Mouse (Mus musculus): ENCODE results near the gene Tbcd. TPM values are rescaled to one million over a fixed set of nuclear protein-coding genes. Genes with fewer than 3 reads are reported as not detected.

Tbcd gene
- polyA plus RNA-seq (2016; fragmentation: Nextera tagmentation; extraction: Ambion mirVana): 35.3 and 36.7 TPM in 2 replicates

DNA sequence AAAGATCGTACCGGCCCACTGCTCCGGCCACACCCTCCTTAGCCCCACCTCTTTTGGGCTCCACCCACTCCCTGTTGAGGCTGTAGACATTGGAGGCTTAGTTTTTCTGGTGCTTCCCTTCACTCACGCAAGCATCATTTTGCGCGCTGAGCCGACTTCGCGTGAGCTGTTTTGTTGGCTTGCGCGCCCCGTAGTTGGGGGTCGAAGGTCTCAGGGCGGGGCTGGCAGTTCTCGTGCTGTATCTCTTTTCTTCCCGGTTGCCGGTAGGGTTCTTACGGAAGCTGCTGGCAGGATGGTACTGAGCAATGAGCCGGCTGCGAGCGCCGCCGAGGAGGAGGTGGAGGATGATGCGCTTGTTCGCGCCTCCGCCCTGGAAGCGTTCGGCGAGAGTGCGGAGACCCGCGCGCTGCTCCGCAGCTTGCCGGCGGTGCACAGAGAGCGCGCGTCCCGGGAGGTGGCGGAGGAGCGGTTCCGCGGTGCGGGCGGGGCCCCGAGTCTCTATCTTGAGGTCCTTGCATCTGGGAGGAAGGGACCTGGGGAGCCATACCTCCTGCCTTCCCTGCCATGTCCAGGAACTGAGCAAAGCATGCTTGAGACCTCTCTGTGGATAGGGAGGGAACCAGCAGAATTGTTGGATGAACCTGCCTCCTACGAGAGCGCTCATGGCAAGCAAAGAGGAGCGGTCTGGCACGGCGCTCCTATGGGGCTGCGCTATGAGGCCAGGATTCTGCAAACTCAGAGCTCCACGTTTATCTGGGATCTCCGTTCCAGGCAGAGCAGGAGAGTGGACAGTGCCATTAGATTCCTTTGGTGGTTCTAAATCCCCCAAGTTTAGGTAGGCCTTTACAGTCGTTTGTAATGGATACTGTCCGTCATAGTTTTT is at the start of gene Tbcd:
Gene Tbcd, plus strand, starts transcription at position 197 of the 883 bp plus-strand sequence.
- H3K27me3 ChIP-seq (ENCODE audit: insufficient read depth, poor library complexity, severe bottlenecking): no peaks in the 10 kb centered on the region
- peak; percentile 96 for DNase-seq (ENCODE audit: low spot score)
- H3K4me1 ChIP-seq: peaks cover 10% of the 10 kb centered on the region; the same call in 1 of the 2 replicates
- no peaks in the 10 kb centered on the region for H3K9me3 ChIP-seq
- H3K4me3 ChIP-seq: peak within 1 kb of the TSS; percentile 95
- H3K36me3 ChIP-seq: peaks cover 3% of the 10 kb centered on the region; the same call in 1 of the 2 replicates
- peak within 1 kb of the TSS; percentile 86 for H3K27ac ChIP-seq
- under 1% methylated on average over 58 of the region's 58 CpGs for WGBS

DNA sequence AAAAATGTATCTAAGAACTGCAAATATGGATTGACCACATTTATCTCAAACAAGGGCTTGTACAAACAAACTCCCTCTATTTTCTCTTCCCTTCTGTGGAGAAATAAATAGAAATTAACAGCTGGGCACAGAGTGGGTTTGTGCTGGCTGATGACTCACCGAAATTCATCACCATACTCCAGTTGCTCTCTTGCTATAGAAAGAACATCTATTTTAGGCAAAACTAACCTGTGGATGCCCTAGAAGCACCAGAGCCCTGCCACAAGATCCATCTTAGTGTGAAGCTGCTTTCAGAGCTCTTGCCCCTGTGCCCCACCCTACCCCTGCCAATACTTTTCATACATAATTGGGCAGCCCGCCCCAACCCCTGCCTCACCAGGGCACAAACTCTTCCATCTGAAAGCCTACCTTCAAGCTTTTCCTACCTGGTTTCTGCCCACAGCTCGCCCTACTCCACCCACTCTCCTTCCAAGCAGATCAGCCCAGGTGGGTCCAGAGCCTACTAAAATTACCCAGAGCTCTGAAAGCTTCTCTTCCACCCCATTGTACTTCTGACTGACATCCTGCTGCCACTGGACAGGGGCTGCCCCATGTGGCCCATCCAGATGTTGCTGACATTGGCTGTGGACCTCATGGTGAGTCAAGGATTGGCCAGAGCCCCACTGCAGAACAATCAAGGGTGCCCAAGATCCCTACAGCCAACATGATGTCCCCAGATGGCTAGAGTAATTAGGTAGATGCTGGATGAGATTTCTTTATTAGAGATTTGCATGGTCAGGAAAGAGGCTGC is 44.2 kb upstream of the Tbcd start:
- Histone ChIP-seq H3K27ac (no peak overlapping the region), H3K36me3 (no peaks in the 10 kb centered on the region), H3K4me1 (no peaks in the 10 kb centered on the region), H3K9me3 (no peaks in the 10 kb centered on the region), H3K27me3 (ENCODE audit: insufficient read depth, poor library complexity, severe bottlenecking) (no peaks in the 10 kb centered on the region), H3K4me3 (no peak overlapping the region)
- no peak for DNase-seq (ENCODE audit: low spot score)
- 71% methylated on average over 3 of the region's 3 CpGs for WGBS

DNA sequence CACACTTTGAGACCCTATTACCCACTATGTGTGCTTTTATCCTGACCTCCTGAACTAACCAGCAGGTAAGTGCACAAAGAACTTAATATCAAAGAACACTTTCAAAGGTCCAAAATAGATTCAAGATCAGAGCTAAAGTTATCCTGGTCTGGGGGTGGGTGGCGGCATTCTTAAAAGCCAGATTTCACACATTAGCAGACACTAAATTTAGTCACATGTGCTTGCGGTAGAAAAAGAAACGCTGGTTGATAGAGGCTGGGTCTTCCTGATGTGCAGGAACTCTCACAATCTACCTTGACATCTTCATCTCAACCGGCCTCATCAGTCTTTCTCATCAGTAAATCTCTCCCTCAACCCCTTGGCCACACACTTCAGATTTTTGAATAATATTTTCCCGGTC is 37.0 kb upstream of the Tbcd start:
- Histone ChIP-seq H3K9me3 (no peaks in the 10 kb centered on the region), H3K27ac (no peak overlapping the region), H3K36me3 (no peaks in the 10 kb centered on the region), H3K4me3 (no peak overlapping the region), H3K4me1 (no peaks in the 10 kb centered on the region), H3K27me3 (ENCODE audit: insufficient read depth, poor library complexity, severe bottlenecking) (no peaks in the 10 kb centered on the region)
- DNase-seq (ENCODE audit: low spot score): no peak
- WGBS: 71% methylated on average over 5 of the region's 5 CpGs

- Histone ChIP-seq H3K9me3 (no peaks in the 10 kb centered on the region), H3K4me1 (no peaks in the 10 kb centered on the region), H3K27ac (no peak overlapping the region), H3K27me3 (ENCODE audit: insufficient read depth, poor library complexity, severe bottlenecking) (no peaks in the 10 kb centered on the region), H3K36me3 (no peaks in the 10 kb centered on the region), H3K4me3 (no peak overlapping the region)
- 74% methylated on average over 5 of the region's 5 CpGs for WGBS
- DNase-seq (ENCODE audit: low spot score): no peak
Measured at GRCm38 (mm10) chr11:121415351-121415750, 36.4 kb upstream of the Tbcd start.

GRCm38 (mm10) chr11:121417971-121418370 is 33.8 kb upstream of the Tbcd start:
- Histone ChIP-seq H3K9me3 (no peaks in the 10 kb centered on the region), H3K27ac (no peak overlapping the region), H3K36me3 (no peaks in the 10 kb centered on the region), H3K27me3 (ENCODE audit: insufficient read depth, poor library complexity, severe bottlenecking) (no peaks in the 10 kb centered on the region), H3K4me3 (no peak overlapping the region), H3K4me1 (0 out of 2 replicates have a peak, but pooled peaks cover 9% of the 10 kb centered on the region)
- no peak for DNase-seq (ENCODE audit: low spot score)
- WGBS: 79% methylated on average over 5 of the region's 5 CpGs

- Histone ChIP-seq H3K27ac (no peak overlapping the region), H3K27me3 (ENCODE audit: insufficient read depth, poor library complexity, severe bottlenecking) (no peaks in the 10 kb centered on the region), H3K4me1 (0 out of 2 replicates have a peak, but pooled peaks cover 9% of the 10 kb centered on the region), H3K9me3 (no peaks in the 10 kb centered on the region), H3K4me3 (no peak overlapping the region), H3K36me3 (no peaks in the 10 kb centered on the region)
- no peak for DNase-seq (ENCODE audit: low spot score)
- 67% methylated on average over 2 of the region's 2 CpGs for WGBS
Measured at GRCm38 (mm10) chr11:121418932-121419331, 32.8 kb upstream of the Tbcd start.

DNA sequence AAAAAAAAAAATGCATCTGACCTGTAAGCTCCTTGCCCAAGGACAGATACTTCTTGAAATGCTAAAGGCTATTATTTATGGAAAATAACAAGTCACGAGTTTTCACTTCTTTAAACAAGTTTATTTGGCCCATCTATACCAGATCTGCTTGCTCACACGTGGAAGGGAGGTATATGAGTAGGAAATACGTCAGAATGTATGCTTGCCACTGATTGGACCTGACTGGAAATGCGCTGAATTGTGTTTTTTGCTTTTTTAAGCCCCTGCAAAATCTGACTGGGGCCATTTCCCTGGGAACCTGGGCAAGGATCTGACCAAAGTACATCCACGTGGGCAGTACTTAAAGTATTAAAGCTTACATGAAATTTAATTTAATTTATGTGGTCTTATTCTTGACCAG is 31.4 kb upstream of the Tbcd start:
- no peak for DNase-seq (ENCODE audit: low spot score)
- Histone ChIP-seq H3K4me3 (peak overlapping the region; percentile 81), H3K36me3 (no peaks in the 10 kb centered on the region), H3K4me1 (0 out of 2 replicates have a peak, but pooled peaks cover 9% of the 10 kb centered on the region), H3K27me3 (ENCODE audit: insufficient read depth, poor library complexity, severe bottlenecking) (no peaks in the 10 kb centered on the region), H3K9me3 (no peaks in the 10 kb centered on the region), H3K27ac (peak overlapping the region; percentile 84; the same call in 1 of the 2 replicates)
- 57% methylated on average over 5 of the region's 5 CpGs for WGBS

DNA sequence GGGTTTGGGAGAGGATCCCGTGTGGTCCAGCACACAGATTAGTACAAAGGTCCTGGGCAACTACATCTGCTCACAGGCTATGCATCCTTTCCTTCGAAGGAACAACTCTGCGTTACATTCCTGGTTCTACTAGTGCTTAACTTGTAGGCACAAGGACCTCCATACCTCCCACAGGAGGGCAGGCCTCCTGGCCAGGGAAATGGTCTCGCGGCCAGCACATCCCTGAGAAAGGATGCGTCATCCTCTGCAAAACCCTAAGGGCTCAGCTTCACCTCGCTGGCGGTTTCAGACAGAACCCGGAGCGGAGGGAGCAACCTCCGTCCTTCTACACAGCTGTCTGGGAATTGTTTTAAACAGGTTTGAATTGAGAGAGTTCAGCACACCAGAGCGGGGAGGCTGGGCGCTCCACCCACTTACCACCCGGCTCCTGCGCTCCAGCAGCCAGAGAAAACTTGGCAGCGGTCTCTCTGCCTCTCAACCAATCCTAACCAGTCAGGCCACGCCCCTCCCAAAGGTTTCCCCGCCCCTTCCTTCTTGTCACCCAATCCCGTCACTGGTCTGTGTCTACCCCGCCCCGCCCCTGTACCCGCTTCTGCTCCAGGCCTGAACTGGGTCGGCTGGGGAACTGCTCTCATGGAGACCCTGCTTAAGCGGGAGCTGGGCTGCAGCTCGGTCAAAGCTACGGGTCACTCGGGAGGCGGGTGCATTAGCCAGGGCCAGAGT is 30.8 kb upstream of the Tbcd start, which contains the start of gene Fn3krp:
Gene Fn3krp, plus strand, starts transcription at position 572 of the 723 bp plus-strand sequence.
- peak within 1 kb of the TSS; percentile 81 for H3K4me3 ChIP-seq
- peak within 1 kb of the TSS; percentile 84 for H3K27ac ChIP-seq
- no peaks in the 10 kb centered on the region for H3K27me3 ChIP-seq (ENCODE audit: insufficient read depth, poor library complexity, severe bottlenecking)
- no peaks in the 10 kb centered on the region for H3K36me3 ChIP-seq
- H3K4me1 ChIP-seq: 0 out of 2 replicates have a peak, but pooled peaks cover 9% of the 10 kb centered on the region
- peak; percentile 99 for DNase-seq (ENCODE audit: low spot score)
- H3K9me3 ChIP-seq: no peaks in the 10 kb centered on the region
- 2% methylated on average over 28 of the region's 28 CpGs for WGBS

DNA sequence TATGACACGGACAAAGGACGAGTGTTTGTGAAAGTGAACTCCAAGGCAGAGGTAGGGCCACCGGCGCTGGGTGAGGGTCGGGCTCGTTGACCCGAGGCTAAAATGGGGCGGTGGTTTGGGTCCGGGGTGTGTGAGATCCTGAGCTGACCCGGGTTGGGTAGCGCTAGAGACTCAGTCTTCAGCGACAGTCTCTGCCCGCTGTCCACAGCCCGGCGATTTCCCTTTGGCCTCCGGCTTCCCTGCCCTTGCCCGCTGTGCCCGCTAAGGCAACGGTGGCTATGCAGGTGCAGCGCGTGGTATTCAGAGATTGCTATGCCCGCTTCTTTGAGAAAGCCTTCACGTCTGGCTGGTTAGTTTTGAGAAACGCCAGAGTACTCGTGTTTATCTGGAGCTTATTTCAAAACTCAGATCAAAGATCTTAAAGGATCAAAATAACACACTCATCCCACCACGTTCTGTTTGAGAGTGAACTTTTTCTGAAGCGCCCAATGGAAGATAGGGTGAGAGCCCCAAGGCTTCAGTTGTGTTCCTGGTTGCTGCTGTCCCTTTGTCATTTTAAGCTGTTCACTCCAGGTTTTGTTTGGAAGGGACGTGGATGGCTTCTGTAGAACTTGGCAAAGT is 30.1 kb upstream of the Tbcd start:
- H3K27me3 ChIP-seq (ENCODE audit: insufficient read depth, poor library complexity, severe bottlenecking): no peaks in the 10 kb centered on the region
- H3K36me3 ChIP-seq: no peaks in the 10 kb centered on the region
- no peaks in the 10 kb centered on the region for H3K9me3 ChIP-seq
- DNase-seq (ENCODE audit: low spot score): no peak
- 1% methylated on average over 28 of the region's 28 CpGs for WGBS
- peak overlapping the region; percentile 81 for H3K4me3 ChIP-seq
- 0 out of 2 replicates have a peak, but pooled peaks cover 9% of the 10 kb centered on the region for H3K4me1 ChIP-seq
- H3K27ac ChIP-seq: peak overlapping the region; percentile 84

- Histone ChIP-seq H3K4me1 (peaks cover 21% of the 10 kb centered on the region), H3K27ac (0 out of 2 replicates have a peak overlapping the region, but pooled peaks have one; percentile 17), H3K36me3 (peaks cover 19% of the 10 kb centered on the region; the same call in 1 of the 2 replicates), H3K4me3 (no peak overlapping the region), H3K9me3 (no peaks in the 10 kb centered on the region), H3K27me3 (ENCODE audit: insufficient read depth, poor library complexity, severe bottlenecking) (0 out of 2 replicates have a peak, but pooled peaks cover 3% of the 10 kb centered on the region)
- 67% methylated on average over 4 of the region's 4 CpGs for WGBS
- no peak for DNase-seq (ENCODE audit: low spot score)
Measured at GRCm38 (mm10) chr11:121433397-121433796, 18.4 kb upstream of the Tbcd start.

DNA sequence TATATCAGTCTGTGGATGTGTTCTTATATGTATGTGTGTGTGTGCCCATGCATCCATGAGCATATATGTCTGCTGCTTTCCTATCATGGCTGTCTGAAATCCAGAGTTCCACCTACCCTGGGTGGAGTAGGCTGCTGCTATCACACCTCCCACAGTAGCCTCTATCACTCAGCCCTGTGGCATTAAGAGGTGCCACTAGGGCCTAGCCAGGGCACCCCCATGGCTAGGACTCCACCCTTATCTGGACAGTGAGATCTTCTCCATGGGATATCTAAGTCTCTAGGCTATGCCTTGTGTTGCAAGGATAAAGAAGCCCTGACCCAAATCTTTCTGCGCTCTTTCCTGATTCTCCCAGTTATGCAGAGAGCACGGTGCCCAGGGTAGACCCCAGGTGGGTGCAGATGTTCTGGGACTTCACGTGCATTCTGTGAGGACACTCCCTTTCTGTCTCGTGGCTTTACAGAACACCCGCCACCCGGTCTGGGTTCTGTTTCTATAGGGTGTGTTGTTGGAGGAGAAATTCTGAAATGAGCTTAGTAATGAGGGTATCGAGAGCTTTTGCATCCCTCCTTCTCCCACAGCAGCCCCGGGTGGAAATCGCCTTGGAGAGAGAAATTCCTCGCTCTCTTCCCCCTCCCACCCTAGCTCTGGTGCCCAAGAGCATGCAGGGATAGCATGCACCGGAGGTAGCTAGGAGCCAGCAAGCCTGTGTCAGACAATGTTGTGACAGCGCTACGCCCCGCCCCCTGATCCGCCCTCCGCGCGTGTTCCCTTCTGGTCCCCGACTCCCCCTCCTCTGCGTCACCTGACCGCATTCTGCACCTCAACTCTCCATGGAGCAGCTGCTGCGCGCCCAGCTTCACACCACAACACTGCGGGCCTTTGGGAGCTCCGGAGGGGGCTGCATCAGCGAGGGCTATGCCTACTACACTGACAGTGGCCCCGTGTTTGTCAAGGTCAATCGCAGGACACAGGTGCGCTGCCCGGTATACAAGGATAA is 17.3 kb upstream of the Tbcd start, which contains the start of gene Fn3k:
Gene Fn3k, plus strand, starts transcription at position 758 of the 1,000 bp plus-strand sequence.
- Histone ChIP-seq H3K4me1 (peaks cover 21% of the 10 kb centered on the region), H3K4me3 (peak within 1 kb of the TSS; percentile 57), H3K27ac (peak within 1 kb of the TSS; percentile 17), H3K9me3 (no peaks in the 10 kb centered on the region), H3K36me3 (peaks cover 9% of the 10 kb centered on the region; the same call in 1 of the 2 replicates), H3K27me3 (ENCODE audit: insufficient read depth, poor library complexity, severe bottlenecking) (0 out of 2 replicates have a peak, but pooled peaks cover 3% of the 10 kb centered on the region)
- peak; percentile 93 for DNase-seq (ENCODE audit: low spot score)
- WGBS: 9% methylated on average over 30 of the region's 30 CpGs
